Mouse (Mus musculus): ENCODE measurements at regions not wholly inside any gene's neighbourhood (a gene's known extent, or its start where the extent isn't known, plus 50 kb on each side); places are given as distances from the start of the nearest gene placed in this dataset.

- ATAC-seq (ENCODE audit: poor library complexity, severe bottlenecking) = no peak
These were observed 298.8 kb downstream of the Satb1 start for GRCm38 (mm10) chr17:51534270-51534669.

GRCm38 (mm10) chr17:51528161-51528560 lies 304.9 kb downstream of the Satb1 start:
- no peak for ATAC-seq (ENCODE audit: poor library complexity, severe bottlenecking)

GRCm38 (mm10) chr17:51526881-51527280 lies 306.2 kb downstream of the Satb1 start:
- ATAC-seq (ENCODE audit: poor library complexity, severe bottlenecking) = no peak

GRCm38 (mm10) chr17:51526464-51526863 lies 306.6 kb downstream of the Satb1 start:
- ATAC-seq (ENCODE audit: poor library complexity, severe bottlenecking) = no peak

- no peak for ATAC-seq (ENCODE audit: poor library complexity, severe bottlenecking)
These were observed 307.1 kb downstream of the Satb1 start for GRCm38 (mm10) chr17:51526021-51526420.

GRCm38 (mm10) chr17:51525219-51525618 lies 307.9 kb downstream of the Satb1 start:
- no peak for ATAC-seq (ENCODE audit: poor library complexity, severe bottlenecking)

- no peak for ATAC-seq (ENCODE audit: poor library complexity, severe bottlenecking)
These were observed 321.2 kb downstream of the Satb1 start for GRCm38 (mm10) chr17:51511917-51512316.

- no peak for ATAC-seq (ENCODE audit: poor library complexity, severe bottlenecking)
These were observed 321.6 kb upstream of the Tbc1d5 start for GRCm38 (mm10) chr17:51500751-51501150.

GRCm38 (mm10) chr17:51499541-51499940 lies 320.4 kb upstream of the Tbc1d5 start:
- ATAC-seq (ENCODE audit: poor library complexity, severe bottlenecking) = no peak

GRCm38 (mm10) chr17:51495038-51495437 lies 315.9 kb upstream of the Tbc1d5 start:
- ATAC-seq (ENCODE audit: poor library complexity, severe bottlenecking) = no peak

- no peak for ATAC-seq (ENCODE audit: poor library complexity, severe bottlenecking)
These were observed 310.2 kb upstream of the Tbc1d5 start for GRCm38 (mm10) chr17:51489386-51489785.

GRCm38 (mm10) chr17:51487918-51488445 lies 308.8 kb upstream of the Tbc1d5 start:
- no peak for ATAC-seq (ENCODE audit: poor library complexity, severe bottlenecking)

GRCm38 (mm10) chr17:51477810-51478209 lies 298.7 kb upstream of the Tbc1d5 start:
- ATAC-seq (ENCODE audit: poor library complexity, severe bottlenecking) = no peak

- ATAC-seq (ENCODE audit: poor library complexity, severe bottlenecking) = peak; percentile 51
These were observed 298.3 kb upstream of the Tbc1d5 start for GRCm38 (mm10) chr17:51477404-51477803.

- ATAC-seq (ENCODE audit: poor library complexity, severe bottlenecking) = no peak
These were observed 283.2 kb upstream of the Tbc1d5 start for GRCm38 (mm10) chr17:51462137-51462880.

- no peak for ATAC-seq (ENCODE audit: poor library complexity, severe bottlenecking)
These were observed 282.1 kb upstream of the Tbc1d5 start for GRCm38 (mm10) chr17:51461248-51461647.

- no peak for ATAC-seq (ENCODE audit: poor library complexity, severe bottlenecking)
These were observed 280.0 kb upstream of the Tbc1d5 start for GRCm38 (mm10) chr17:51459119-51459518.

- no peak for ATAC-seq (ENCODE audit: poor library complexity, severe bottlenecking)
These were observed 236.6 kb upstream of the Tbc1d5 start for GRCm38 (mm10) chr17:51415746-51416145.

GRCm38 (mm10) chr17:51414304-51414703 lies 235.2 kb upstream of the Tbc1d5 start:
- ATAC-seq (ENCODE audit: poor library complexity, severe bottlenecking) = no peak

- no peak for ATAC-seq (ENCODE audit: poor library complexity, severe bottlenecking)
These were observed 234.6 kb upstream of the Tbc1d5 start for GRCm38 (mm10) chr17:51413741-51414140.

GRCm38 (mm10) chr17:51411545-51412094 lies 232.5 kb upstream of the Tbc1d5 start:
- no peak for ATAC-seq (ENCODE audit: poor library complexity, severe bottlenecking)

GRCm38 (mm10) chr17:51408894-51409293 lies 229.7 kb upstream of the Tbc1d5 start:
- ATAC-seq (ENCODE audit: poor library complexity, severe bottlenecking) = 0 out of 2 replicates have a peak, but pooled peaks have one; percentile 2
